Mouse (Mus musculus): ENCODE measurements at regions not wholly inside any gene's neighbourhood (a gene's known extent, or its start where the extent isn't known, plus 50 kb on each side); places are given as distances from the start of the nearest gene placed in this dataset.
"Not testable (repeated sequence)": the region's sequence is repeated elsewhere in the genome, so short reads cannot be mapped to it uniquely, and the experiment has no call there.

GRCm38 (mm10) chr15:59728817-59729560 is 287.4 kb downstream of the 4933412E24Rik start:
- 48% methylated on average over 11 of the region's 11 CpGs for WGBS
- Histone ChIP-seq H3K4me3 (replicated peaks; ENCODE audit: insufficient read depth, low read depth, low read length) (no peak overlapping the region), H3K27me3 (ENCODE audit: control insufficient read depth, insufficient read depth, low read length) (no peaks in the 10 kb centered on the region), H3K27ac (ENCODE audit: insufficient read depth, low read length) (no peak overlapping the region), H3K4me1 (ENCODE audit: control insufficient read depth, insufficient read depth, low read length) (no peaks in the 10 kb centered on the region)
- DNase-seq, result no peak
- no peak for TF ChIP-seq CTCF (IDR thresholded peaks at IDR 0.05; ENCODE audit: borderline replicate concordance, insufficient read depth, low read depth, low read length)
- no peak for TF ChIP-seq POLR2A (IDR thresholded peaks at IDR 0.05; ENCODE audit: borderline replicate concordance, insufficient read depth, low read length)

- 66% methylated on average over 8 of the region's 8 CpGs for WGBS
- H3K27ac ChIP-seq (ENCODE audit: insufficient read depth, low read length), result no peak overlapping the region
Measured at GRCm38 (mm10) chr15:59728131-59728601, 288.2 kb downstream of the 4933412E24Rik start.

GRCm38 (mm10) chr15:59725881-59726280 is 290.5 kb downstream of the 4933412E24Rik start:
- no peak for DNase-seq
- no peak overlapping the region for H3K27ac ChIP-seq (ENCODE audit: insufficient read depth, low read length)
- no peaks in the 10 kb centered on the region for H3K4me1 ChIP-seq (ENCODE audit: control insufficient read depth, insufficient read depth, low read length)
- H3K27me3 ChIP-seq (ENCODE audit: control insufficient read depth, insufficient read depth, low read length), result no peaks in the 10 kb centered on the region
- 86% methylated on average over 4 of the region's 4 CpGs for WGBS
- no peak overlapping the region for H3K4me3 ChIP-seq (replicated peaks; ENCODE audit: insufficient read depth, low read depth, low read length)
- TF ChIP-seq POLR2A (IDR thresholded peaks at IDR 0.05; ENCODE audit: borderline replicate concordance, insufficient read depth, low read length) (no peak), CTCF (IDR thresholded peaks at IDR 0.05; ENCODE audit: borderline replicate concordance, insufficient read depth, low read depth, low read length) (no peak)

More at GRCm38 (mm10) chr15:59728131-59728601, 288.2 kb downstream of the 4933412E24Rik start:
- TF ChIP-seq POLR2A (IDR thresholded peaks at IDR 0.05; ENCODE audit: borderline replicate concordance, insufficient read depth, low read length), result no peak
- no peak for TF ChIP-seq CTCF (IDR thresholded peaks at IDR 0.05; ENCODE audit: borderline replicate concordance, insufficient read depth, low read depth, low read length)
- H3K4me1 ChIP-seq (ENCODE audit: control insufficient read depth, insufficient read depth, low read length), result no peaks in the 10 kb centered on the region
- no peak overlapping the region for H3K4me3 ChIP-seq (replicated peaks; ENCODE audit: insufficient read depth, low read depth, low read length)
- DNase-seq, result no peak
- H3K27me3 ChIP-seq (ENCODE audit: control insufficient read depth, insufficient read depth, low read length), result no peaks in the 10 kb centered on the region

GRCm38 (mm10) chr15:59722661-59723413 is 293.6 kb downstream of the 4933412E24Rik start:
- TF ChIP-seq POLR2A (IDR thresholded peaks at IDR 0.05; ENCODE audit: borderline replicate concordance, insufficient read depth, low read length) (no peak), CTCF (IDR thresholded peaks at IDR 0.05; ENCODE audit: borderline replicate concordance, insufficient read depth, low read depth, low read length) (no peak)
- Histone ChIP-seq H3K4me3 (replicated peaks; ENCODE audit: insufficient read depth, low read depth, low read length) (no peak overlapping the region), H3K4me1 (ENCODE audit: control insufficient read depth, insufficient read depth, low read length) (no peaks in the 10 kb centered on the region), H3K27ac (ENCODE audit: insufficient read depth, low read length) (no peak overlapping the region), H3K27me3 (ENCODE audit: control insufficient read depth, insufficient read depth, low read length) (no peaks in the 10 kb centered on the region)
- no peak for DNase-seq
- 82% methylated on average over 2 of the region's 2 CpGs for WGBS

GRCm38 (mm10) chr15:59721420-59721819 is 295.0 kb downstream of the 4933412E24Rik start:
- Histone ChIP-seq H3K4me1 (ENCODE audit: control insufficient read depth, insufficient read depth, low read length) (no peaks in the 10 kb centered on the region), H3K27ac (ENCODE audit: insufficient read depth, low read length) (no peak overlapping the region), H3K27me3 (ENCODE audit: control insufficient read depth, insufficient read depth, low read length) (no peaks in the 10 kb centered on the region), H3K4me3 (replicated peaks; ENCODE audit: insufficient read depth, low read depth, low read length) (no peak overlapping the region)
- TF ChIP-seq POLR2A (IDR thresholded peaks at IDR 0.05; ENCODE audit: borderline replicate concordance, insufficient read depth, low read length) (no peak), CTCF (IDR thresholded peaks at IDR 0.05; ENCODE audit: borderline replicate concordance, insufficient read depth, low read depth, low read length) (no peak)
- DNase-seq, result no peak
- 84% methylated on average over 4 of the region's 4 CpGs for WGBS

- Histone ChIP-seq H3K4me1 (ENCODE audit: control insufficient read depth, insufficient read depth, low read length) (no peaks in the 10 kb centered on the region), H3K4me3 (replicated peaks; ENCODE audit: insufficient read depth, low read depth, low read length) (no peak overlapping the region), H3K27ac (ENCODE audit: insufficient read depth, low read length) (no peak overlapping the region), H3K27me3 (ENCODE audit: control insufficient read depth, insufficient read depth, low read length) (no peaks in the 10 kb centered on the region)
- 89% methylated on average over 6 of the region's 6 CpGs for WGBS
- TF ChIP-seq CTCF (IDR thresholded peaks at IDR 0.05; ENCODE audit: borderline replicate concordance, insufficient read depth, low read depth, low read length), result no peak
- no peak for TF ChIP-seq POLR2A (IDR thresholded peaks at IDR 0.05; ENCODE audit: borderline replicate concordance, insufficient read depth, low read length)
- no peak for DNase-seq
Measured at GRCm38 (mm10) chr15:59721018-59721417, 295.4 kb downstream of the 4933412E24Rik start.

- Histone ChIP-seq H3K4me3 (replicated peaks; ENCODE audit: insufficient read depth, low read depth, low read length) (no peak overlapping the region), H3K27ac (ENCODE audit: insufficient read depth, low read length) (no peak overlapping the region), H3K4me1 (ENCODE audit: control insufficient read depth, insufficient read depth, low read length) (no peaks in the 10 kb centered on the region), H3K27me3 (ENCODE audit: control insufficient read depth, insufficient read depth, low read length) (no peaks in the 10 kb centered on the region)
- TF ChIP-seq POLR2A (IDR thresholded peaks at IDR 0.05; ENCODE audit: borderline replicate concordance, insufficient read depth, low read length) (no peak), CTCF (IDR thresholded peaks at IDR 0.05; ENCODE audit: borderline replicate concordance, insufficient read depth, low read depth, low read length) (no peak)
- 72% methylated on average over 6 of the region's 6 CpGs for WGBS
- DNase-seq, result no peak
Measured at GRCm38 (mm10) chr15:59720149-59720548, 296.3 kb downstream of the 4933412E24Rik start.

GRCm38 (mm10) chr15:59719383-59720128 is 296.9 kb downstream of the 4933412E24Rik start:
- H3K27me3 ChIP-seq (ENCODE audit: control insufficient read depth, insufficient read depth, low read length); H3K4me1 ChIP-seq (ENCODE audit: control insufficient read depth, insufficient read depth, low read length); H3K4me3 ChIP-seq (replicated peaks; ENCODE audit: insufficient read depth, low read depth, low read length); H3K27ac ChIP-seq (ENCODE audit: insufficient read depth, low read length); DNase-seq: not testable (repeated sequence)
- 82% methylated on average over 6 of the region's 6 CpGs for WGBS

All from cerebellum, adult 2 months (tissue).